Mouse (Mus musculus): Measurements from ENCODE around the gene 9330182L06Rik.
A peak's percentile ranks its signal among the peaks of the same experiment; 100 is the strongest.

Gene 9330182L06Rik

GRCm38 (mm10) chr5:9361982-9362661 is 96.2 kb downstream of the 9330182L06Rik start:
- no peak for DNase-seq (ENCODE audit: low read depth, low spot score)

- DNase-seq (ENCODE audit: low read depth, low spot score), result no peak
Observed at GRCm38 (mm10) chr5:9364937-9365336, 99.0 kb downstream of the 9330182L06Rik start.

- no peak for DNase-seq (ENCODE audit: low read depth, low spot score)
Observed at GRCm38 (mm10) chr5:9367920-9368692, 102.2 kb downstream of the 9330182L06Rik start.

- DNase-seq (ENCODE audit: low read depth, low spot score), result no peak
Observed at GRCm38 (mm10) chr5:9371127-9371526, 105.2 kb downstream of the 9330182L06Rik start.

GRCm38 (mm10) chr5:9373341-9373740 is 107.4 kb downstream of the 9330182L06Rik start:
- DNase-seq (ENCODE audit: low read depth, low spot score), result no peak

GRCm38 (mm10) chr5:9389968-9390367 is 124.0 kb downstream of the 9330182L06Rik start:
- no peak for DNase-seq (ENCODE audit: low read depth, low spot score)

- DNase-seq (ENCODE audit: low read depth, low spot score), result no peak
Observed at GRCm38 (mm10) chr5:9391858-9392393, 126.0 kb downstream of the 9330182L06Rik start.

- DNase-seq (ENCODE audit: low read depth, low spot score), result no peak
Observed at GRCm38 (mm10) chr5:9417098-9417497, 151.2 kb downstream of the 9330182L06Rik start.

GRCm38 (mm10) chr5:9417802-9418201 is 151.9 kb downstream of the 9330182L06Rik start:
- no peak for DNase-seq (ENCODE audit: low read depth, low spot score)

- peak; percentile 20 for DNase-seq (ENCODE audit: low read depth, low spot score)
Observed at GRCm38 (mm10) chr5:9419964-9420363, 154.0 kb downstream of the 9330182L06Rik start.

GRCm38 (mm10) chr5:9424464-9424863 is 158.5 kb downstream of the 9330182L06Rik start:
- no peak for DNase-seq (ENCODE audit: low read depth, low spot score)

GRCm38 (mm10) chr5:9427165-9427564 is 161.2 kb downstream of the 9330182L06Rik start:
- DNase-seq (ENCODE audit: low read depth, low spot score), result no peak

- peak; percentile 38 for DNase-seq (ENCODE audit: low read depth, low spot score)
Observed at GRCm38 (mm10) chr5:9427581-9428241, 161.8 kb downstream of the 9330182L06Rik start.

GRCm38 (mm10) chr5:9428728-9429127 is 162.8 kb downstream of the 9330182L06Rik start:
- DNase-seq (ENCODE audit: low read depth, low spot score), result no peak

GRCm38 (mm10) chr5:9446146-9446545 is 180.2 kb downstream of the 9330182L06Rik start:
- no peak for DNase-seq (ENCODE audit: low read depth, low spot score)

- DNase-seq (ENCODE audit: low read depth, low spot score), result no peak
Observed at GRCm38 (mm10) chr5:9448931-9449330, 183.0 kb downstream of the 9330182L06Rik start.

GRCm38 (mm10) chr5:9449570-9449969 is 183.7 kb downstream of the 9330182L06Rik start:
- peak; percentile 11 for DNase-seq (ENCODE audit: low read depth, low spot score)

GRCm38 (mm10) chr5:9453298-9453697 is 187.4 kb downstream of the 9330182L06Rik start:
- DNase-seq (ENCODE audit: low read depth, low spot score), result no peak

- no peak for DNase-seq (ENCODE audit: low read depth, low spot score)
Observed at GRCm38 (mm10) chr5:9477587-9477986, 211.7 kb downstream of the 9330182L06Rik start.

GRCm38 (mm10) chr5:9495456-9495855 is 229.5 kb downstream of the 9330182L06Rik start:
- no peak for DNase-seq (ENCODE audit: low read depth, low spot score)

GRCm38 (mm10) chr5:9497235-9497634 is 231.3 kb downstream of the 9330182L06Rik start:
- no peak for DNase-seq (ENCODE audit: low read depth, low spot score)

GRCm38 (mm10) chr5:9511027-9511426 is 245.1 kb downstream of the 9330182L06Rik start:
- no peak for DNase-seq (ENCODE audit: low read depth, low spot score)

All from retina, postnatal 7 days (tissue).